Mouse (Mus musculus): ENCODE measurements around the gene Zfp712. TPM values are rescaled to one million over a fixed set of nuclear protein-coding genes. Genes with fewer than 3 reads are reported as not detected.

Zfp712 gene
- total RNA-seq (2023; ENCODE audit: inconsistent age), result 4.5 to 6.4 TPM (median 5.5 TPM) in 4 replicates

DNA sequence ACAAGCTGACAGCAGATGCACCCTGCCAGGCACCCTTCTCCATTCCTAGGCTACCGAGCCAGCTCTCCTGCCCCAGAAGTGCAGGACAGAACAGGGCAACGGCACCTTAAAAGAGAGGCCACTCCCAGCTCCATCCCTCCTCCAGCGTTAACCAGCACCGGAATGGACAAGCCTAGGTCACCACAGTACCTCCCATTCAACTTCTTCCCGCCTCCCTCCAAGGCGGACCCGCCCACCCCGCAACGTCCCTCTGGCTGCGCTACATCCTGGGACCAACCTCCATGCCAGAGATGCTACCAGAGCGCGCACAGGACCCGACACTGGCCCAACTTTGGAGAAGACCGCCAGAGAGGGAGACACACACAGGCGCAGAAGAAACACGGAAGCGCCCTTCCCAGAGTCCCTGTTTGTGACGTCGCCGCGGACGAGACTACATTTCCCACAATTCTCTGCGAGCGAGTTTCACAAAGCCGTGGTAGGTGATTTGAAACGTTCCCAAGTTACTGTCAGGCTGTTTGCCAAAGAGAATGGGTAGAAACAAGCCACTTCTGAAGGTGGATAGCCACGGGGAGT, at the start of gene Zfp712:
Gene Zfp712, minus strand, starts transcription at position 385 of the 573 bp plus-strand sequence.

DNA sequence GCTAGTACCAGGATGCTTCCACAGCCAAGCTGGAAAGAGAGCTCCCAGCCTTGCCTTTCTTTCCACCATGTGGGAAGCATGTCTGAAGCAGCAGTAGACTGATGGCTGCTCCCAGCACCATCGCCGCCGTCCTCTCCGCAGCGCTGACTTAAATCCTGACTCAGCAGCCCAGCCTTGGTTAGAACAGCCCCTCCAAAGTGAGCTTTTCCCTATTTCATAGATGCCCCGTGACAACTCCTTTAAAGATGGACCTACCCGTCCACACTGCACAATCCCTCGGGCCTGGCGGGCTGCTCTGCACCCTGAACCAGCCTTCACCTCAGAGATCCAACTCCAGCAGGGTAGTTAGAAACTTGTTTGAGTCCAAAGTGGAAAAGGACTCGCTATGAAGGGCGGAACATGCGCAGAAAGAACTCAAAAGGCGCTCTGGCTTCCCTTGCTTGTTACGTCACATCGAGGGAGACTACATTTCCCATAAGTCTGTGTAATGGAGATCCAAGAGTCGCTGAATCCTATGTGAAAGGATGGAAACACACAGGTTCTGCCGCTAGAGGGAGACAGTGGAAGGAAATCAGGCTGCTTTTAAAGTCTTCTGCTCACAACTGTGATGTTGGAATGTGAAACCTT, 47.3 kb upstream of the Zfp712 start, which contains the start of gene Gm28557:
Gene Gm28557, minus strand, starts transcription at position 411 of the 627 bp plus-strand sequence.

DNA sequence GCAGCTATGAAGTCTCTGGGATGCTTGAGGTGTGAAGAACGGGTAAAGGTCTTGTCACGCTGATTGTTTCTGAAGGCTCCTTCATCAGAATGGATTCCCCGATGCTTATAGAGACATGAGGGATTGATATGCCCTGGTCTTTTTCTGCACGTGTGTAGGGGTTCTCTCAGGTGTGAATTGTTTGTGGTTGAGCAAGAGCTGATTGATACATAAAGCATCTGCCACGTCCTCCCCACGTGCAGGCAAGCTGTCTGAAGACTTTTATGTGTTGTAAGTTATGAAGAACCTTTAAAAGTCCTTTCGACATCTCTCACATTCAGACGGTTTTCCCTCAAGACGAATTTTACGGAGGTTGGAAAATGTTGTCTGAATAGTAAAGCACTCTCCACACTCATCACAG, 36.9 kb upstream of the Zfp712 start, which contains the start of gene Zfp708:
Gene Zfp708, minus strand, starts transcription at position 101 of the 400 bp plus-strand sequence.

Other genes starting within 250 kb of the Zfp712 start
- gene Gm10767, start 156.3 kb downstream of the Zfp712 start, total RNA-seq (2023; ENCODE audit: inconsistent age), result 1.1 to 2.6 TPM (median 1.3 TPM) in 4 replicates
- gene Zfp708, start 36.8 kb upstream of the Zfp712 start, total RNA-seq (2023; ENCODE audit: inconsistent age), result 0.51 to 2.5 TPM (median 2.0 TPM) in 3 of 4 replicates, not detected in the other
- 3.0 to 5.4 TPM (median 4.6 TPM) in 4 replicates for gene Gm28557, start 47.4 kb upstream of the Zfp712 start, total RNA-seq (2023; ENCODE audit: inconsistent age)
- 0.29 to 0.99 TPM (median 0.50 TPM) in 4 replicates for gene Rslcan18, start 55.1 kb upstream of the Zfp712 start, total RNA-seq (2023; ENCODE audit: inconsistent age)
- 3.6 to 7.5 TPM (median 5.7 TPM) in 4 replicates for gene Zfp759, start 60.5 kb upstream of the Zfp712 start, total RNA-seq (2023; ENCODE audit: inconsistent age)
- 10.3 to 17.8 TPM (median 12.6 TPM) in 4 replicates for gene Rsl1, start 112.0 kb upstream of the Zfp712 start, total RNA-seq (2023; ENCODE audit: inconsistent age)
- gene Zfp455, start 133.3 kb upstream of the Zfp712 start, total RNA-seq (2023; ENCODE audit: inconsistent age), result 2.8 to 3.3 TPM (median 3.1 TPM) in 4 replicates
- 2.3 to 3.8 TPM (median 2.9 TPM) in 4 replicates for gene Zfp458, start 217.3 kb upstream of the Zfp712 start, total RNA-seq (2023; ENCODE audit: inconsistent age)
- 2.0 to 3.5 TPM (median 2.8 TPM) in 4 replicates for gene Zfp457, start 245.3 kb upstream of the Zfp712 start, total RNA-seq (2023; ENCODE audit: inconsistent age)